Mouse (Mus musculus) left cerebral cortex, adult 8-10 months (tissue): ENCODE measurements around the gene Dpp6. TPM values are rescaled to one million over a fixed set of nuclear protein-coding genes. Genes with fewer than 3 reads are reported as not detected.

Experiments used
- DNase-seq, 2 experiments: peaks; one replicate each; pipeline ENCODE4 v3.0.0; 2022; ENCODE audit warnings: low spot score in 2 of 2
- total RNA-seq, 4 experiments: library from RNA; stranded (reverse); gene quantifications; 2 replicates each; pipeline ENCODE4 v1.2.4; 2022

The Dpp6 gene
- total RNA-seq, 4 experiments from 2014 or later = 164 to 183 (median 169) TPM

GRCm38 (mm10) chr5:26945169-26945920, 128.3 kb downstream of the Dpp6 start:
- DNase-seq = peak in 1 of 2 experiments; percentile 44

GRCm38 (mm10) chr5:26969941-26970590, 153.1 kb downstream of the Dpp6 start:
- no peak for DNase-seq

- no peak for DNase-seq
Observed at GRCm38 (mm10) chr5:26973166-26973565, 156.2 kb downstream of the Dpp6 start.

- DNase-seq = no peak
Observed at GRCm38 (mm10) chr5:26979348-26979747, 162.3 kb downstream of the Dpp6 start.

- DNase-seq = no peak
Observed at GRCm38 (mm10) chr5:26979755-26980154, 162.8 kb downstream of the Dpp6 start.

- no peak for DNase-seq
Observed at GRCm38 (mm10) chr5:26985114-26985513, 168.1 kb downstream of the Dpp6 start.

GRCm38 (mm10) chr5:26991587-26991986, 174.6 kb downstream of the Dpp6 start:
- no peak for DNase-seq

- no peak for DNase-seq
Observed at GRCm38 (mm10) chr5:27003537-27003936, 186.5 kb downstream of the Dpp6 start.

GRCm38 (mm10) chr5:27009157-27009556, 192.2 kb downstream of the Dpp6 start:
- DNase-seq = no peak

- no peak for DNase-seq
Observed at GRCm38 (mm10) chr5:27010582-27010981, 193.6 kb downstream of the Dpp6 start.

- no peak for DNase-seq
Observed at GRCm38 (mm10) chr5:27018314-27018956, 201.4 kb downstream of the Dpp6 start.

GRCm38 (mm10) chr5:27028611-27029010, 211.6 kb downstream of the Dpp6 start:
- DNase-seq = no peak

- no peak for DNase-seq
Observed at GRCm38 (mm10) chr5:27029784-27030183, 212.8 kb downstream of the Dpp6 start.

- DNase-seq = no peak
Observed at GRCm38 (mm10) chr5:27034858-27035257, 217.9 kb downstream of the Dpp6 start.

GRCm38 (mm10) chr5:27035291-27035690, 218.3 kb downstream of the Dpp6 start:
- no peak for DNase-seq

- no peak for DNase-seq
Observed at GRCm38 (mm10) chr5:27035891-27036290, 218.9 kb downstream of the Dpp6 start.

- no peak for DNase-seq
Observed at GRCm38 (mm10) chr5:27037796-27038195, 220.8 kb downstream of the Dpp6 start.

GRCm38 (mm10) chr5:27048167-27048566, 231.2 kb downstream of the Dpp6 start:
- peak; percentile 66 to 72 for DNase-seq

GRCm38 (mm10) chr5:27048926-27049325, 231.9 kb downstream of the Dpp6 start:
- no peak for DNase-seq

- DNase-seq = peak in 1 of 2 experiments; percentile 40
Observed at GRCm38 (mm10) chr5:27049341-27050091, 232.5 kb downstream of the Dpp6 start.

- no peak for DNase-seq
Observed at GRCm38 (mm10) chr5:27051250-27051649, 234.2 kb downstream of the Dpp6 start.

GRCm38 (mm10) chr5:27052441-27052840, 235.4 kb downstream of the Dpp6 start:
- DNase-seq = no peak
